Comparison of ENCODE assay signal across 33 mouse cellular contexts in the genomic region with DNA sequence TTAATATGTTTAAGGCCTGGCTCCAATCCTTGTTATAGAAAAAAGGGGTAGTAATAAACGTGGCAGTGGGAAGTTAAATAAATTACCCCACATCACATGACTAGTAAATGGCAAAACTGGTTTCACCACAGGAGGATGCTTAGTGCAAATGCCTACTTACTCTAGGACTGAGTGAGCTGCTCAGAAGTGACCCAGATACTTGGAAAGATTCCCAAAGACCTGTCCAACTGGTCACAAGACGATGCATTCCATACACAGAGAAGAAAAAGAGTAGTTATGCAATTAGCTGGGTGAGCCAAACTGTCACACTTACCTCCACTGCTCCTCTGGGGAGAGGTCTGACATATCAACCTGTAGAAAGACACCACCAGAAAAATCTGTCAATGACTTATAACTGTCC. TPM values are rescaled to one million over a fixed set of nuclear protein-coding genes. Genes with fewer than 3 reads are reported as not detected.
DNase-seq lines count a peak whose midpoint lies in the region; ATAC-seq and TF ChIP-seq lines count a peak whose summit lies in the region.
"Had no signal": no experiment of that assay in that cellular context is flagged by ENCODE, and none has a peak within 500 bp of the region (broad histone marks: within the 10 kb centered on the region; RNA-seq: fewer than 3 reads in every experiment).

No protein-coding gene starts in this region.

- no peak overlapping the region for H3K9ac ChIP-seq in kidney, embryonic 16.5 days (replicated peaks; ENCODE audit: low read length)
- H3K9ac ChIP-seq in midbrain, embryonic 14.5 days (replicated peaks; ENCODE audit: low read length) = no peak overlapping the region
- H3K9ac ChIP-seq: embryonic facial prominence, embryonic 15.5 days; hindbrain, embryonic 13.5 days; limb, embryonic 15.5 days; liver, embryonic 15.5 days; lung, embryonic 15.5 days had no signal

- peak; percentile 64 for DNase-seq in kidney, adult 9 months
- DNase-seq in lung, postnatal 25 days (ENCODE audit: low spot score) = peak; percentile 49
- DNase-seq in lung, adult 2 months = no peak
- no peak for DNase-seq in adrenal gland, adult 8-10 months
- DNase-seq in midbrain, embryonic 14.5 days = no peak
- DNase-seq: cerebellum, adult 8-10 months; cerebellum, postnatal 25 days; gastrocnemius, postnatal 14 days; heart, adult 18-20 months; heart, postnatal 36 days; right cerebral cortex, adult 18-20 months; spleen, adult 18-20 months; thymus, adult 18-20 months; thymus, postnatal 25 days had no signal

- no peak overlapping the region for H3K27ac ChIP-seq in kidney, embryonic 16.5 days (ENCODE audit: low read length)
- H3K27ac ChIP-seq in midbrain, embryonic 14.5 days (replicated peaks; ENCODE audit: low read depth, low read length) = no peak overlapping the region
- H3K27ac ChIP-seq: embryonic facial prominence, embryonic 10.5 days; embryonic facial prominence, embryonic 15.5 days; hindbrain, embryonic 13.5 days; limb, embryonic 10.5 days; limb, embryonic 15.5 days; liver, embryonic 15.5 days; lung, embryonic 15.5 days; midbrain, embryonic 10.5 days had no signal

- H3K4me1 ChIP-seq in kidney, embryonic 16.5 days (ENCODE audit: insufficient read depth, low read length) = no peaks in the 10 kb centered on the region
- H3K4me1 ChIP-seq in lung, adult 2 months (ENCODE audit: control insufficient read depth, insufficient read depth, low read length) = no peaks in the 10 kb centered on the region; the same call in 1 of the 2 replicates
- no peaks in the 10 kb centered on the region for H3K4me1 ChIP-seq in midbrain, embryonic 14.5 days (ENCODE audit: control insufficient read depth, insufficient read depth, low read length)
- H3K4me1 ChIP-seq: embryonic facial prominence, embryonic 10.5 days; embryonic facial prominence, embryonic 15.5 days; hindbrain, embryonic 13.5 days; limb, embryonic 15.5 days; liver, embryonic 15.5 days; lung, embryonic 15.5 days; midbrain, embryonic 10.5 days had no signal

- peaks cover 31% of the 10 kb centered on the region for H3K36me3 ChIP-seq in kidney, embryonic 16.5 days (ENCODE audit: insufficient read depth, low read length)
- H3K36me3 ChIP-seq in midbrain, embryonic 14.5 days (ENCODE audit: control insufficient read depth, insufficient read depth, low read length) = peaks cover 44% of the 10 kb centered on the region

- no peaks in the 10 kb centered on the region for H3K9me3 ChIP-seq in kidney, embryonic 16.5 days (ENCODE audit: low read length)
- no peaks in the 10 kb centered on the region for H3K9me3 ChIP-seq in midbrain, embryonic 14.5 days (ENCODE audit: control insufficient read depth, low read length)
- H3K9me3 ChIP-seq: embryonic facial prominence, embryonic 10.5 days; embryonic facial prominence, embryonic 15.5 days; hindbrain, embryonic 13.5 days; limb, embryonic 10.5 days; limb, embryonic 15.5 days; liver, embryonic 15.5 days; lung, embryonic 15.5 days; midbrain, embryonic 10.5 days had no signal

- no peak for TF ChIP-seq POLR2A in lung, adult 2 months (IDR thresholded peaks at IDR 0.05; ENCODE audit: borderline replicate concordance, extremely low read depth, low read depth, low read length)

- H3K4me3 ChIP-seq in kidney, embryonic 16.5 days (ENCODE audit: low read length) = no peak overlapping the region
- no peak overlapping the region for H3K4me3 ChIP-seq in lung, adult 2 months (replicated peaks; ENCODE audit: extremely low read depth, low read depth, low read length)
- H3K4me3 ChIP-seq in midbrain, embryonic 14.5 days (replicated peaks; ENCODE audit: low read depth, low read length) = no peak overlapping the region
- H3K4me3 ChIP-seq: embryonic facial prominence, embryonic 10.5 days; embryonic facial prominence, embryonic 15.5 days; hindbrain, embryonic 13.5 days; limb, embryonic 10.5 days; limb, embryonic 15.5 days; liver, embryonic 15.5 days; lung, embryonic 15.5 days; midbrain, embryonic 10.5 days had no signal

- no peak for ATAC-seq in kidney, embryonic 16.5 days (ENCODE audit: low FRiP score, low TSS enrichment)
- ATAC-seq in erythroblast, adult 5-6 weeks (replicated peaks; ENCODE audit: low FRiP score, poor library complexity, severe bottlenecking) = 0 out of 2 replicates have a peak, but pooled peaks have one; percentile 18
- no peak for ATAC-seq in midbrain, embryonic 14.5 days (ENCODE audit: low FRiP score, low TSS enrichment)
- ATAC-seq: CD4-positive, CD25-positive, alpha-beta regulatory T cell, adult 4 months; forebrain, embryonic 14.5 days; intestine, embryonic 16.5 days; midbrain, embryonic 16.5 days had no signal

- TF ChIP-seq CTCF in lung, adult 2 months (IDR thresholded peaks at IDR 0.05; ENCODE audit: insufficient read depth, low read length) = no peak

- no peaks in the 10 kb centered on the region for H3K27me3 ChIP-seq in kidney, embryonic 16.5 days (ENCODE audit: insufficient read depth, low read length)
- H3K27me3 ChIP-seq in midbrain, embryonic 14.5 days (ENCODE audit: control insufficient read depth, insufficient read depth, low read length) = no peaks in the 10 kb centered on the region
- H3K27me3 ChIP-seq: embryonic facial prominence, embryonic 15.5 days; hindbrain, embryonic 13.5 days; limb, embryonic 15.5 days; liver, embryonic 15.5 days; lung, embryonic 15.5 days had no signal

- WGBS in kidney, embryonic 16.5 days = 63% methylated on average over 2 of the region's 2 CpGs
- WGBS in lung, adult 2 months = 52% methylated on average over 2 of the region's 2 CpGs
- 93% methylated on average over 2 of the region's 2 CpGs for WGBS in midbrain, embryonic 14.5 days

- no peak overlapping the region for H3K4me2 ChIP-seq in kidney, embryonic 16.5 days (replicated peaks; ENCODE audit: low read depth, low read length)
- H3K4me2 ChIP-seq in midbrain, embryonic 14.5 days (ENCODE audit: low read length) = no peak overlapping the region
- H3K4me2 ChIP-seq: embryonic facial prominence, embryonic 15.5 days; heart, embryonic 11.5 days; hindbrain, embryonic 13.5 days; limb, embryonic 15.5 days; liver, embryonic 15.5 days; lung, embryonic 15.5 days had no signal

RNA-seq across cellular contexts. Expression of a gene that starts 23.0 kb away (rescaled TPM):
- 32.7 and 34.1 TPM in 2 replicates for polyA plus RNA-seq in kidney, embryonic 16.5 days (2015; fragmentation: Nextera tagmentation; extraction: Ambion mirVana)
- polyA plus RNA-seq in lung, adult 2 months (2012; rRNA removed) = 20.5 and 31.9 TPM in 2 replicates
- total RNA-seq in erythroblast, adult 5-6 weeks (2015; ENCODE audit: low replicate concordance) = 3.8 and 5.8 TPM in 2 replicates
- 2.8 and 6.6 TPM in 2 replicates for total RNA-seq in erythroblast, adult 5-6 weeks (2017; ENCODE audit: low replicate concordance)
- total RNA-seq in adrenal gland, adult 8-10 months (2022) = 10 to 100 TPM; 34.1 to 56.0 (median 38.4) TPM
- polyA plus RNA-seq in midbrain, embryonic 14.5 days (2014; fragmentation: Nextera tagmentation; extraction: Ambion mirVana) = 30.7 and 31.1 TPM in 2 replicates

RNA-seq across cellular contexts. Expression of a gene that starts 23.0 kb away (rescaled TPM):
- 34.4 and 37.5 TPM in 2 replicates for polyA plus RNA-seq in kidney, embryonic 16.5 days (2015; fragmentation: Nextera tagmentation; extraction: Ambion mirVana)
- polyA plus RNA-seq in lung, adult 2 months (2012; rRNA removed) = 14.8 and 18.9 TPM in 2 replicates
- 3.8 and 12.3 TPM in 2 replicates for total RNA-seq in erythroblast, adult 5-6 weeks (2015; ENCODE audit: low replicate concordance)
- 7.3 and 8.6 TPM in 2 replicates for total RNA-seq in erythroblast, adult 5-6 weeks (2017; ENCODE audit: low replicate concordance)
- total RNA-seq in adrenal gland, adult 8-10 months (2022) = 10 to 100 TPM; 12.4 to 23.7 (median 18.7) TPM
- polyA plus RNA-seq in midbrain, embryonic 14.5 days (2014; fragmentation: Nextera tagmentation; extraction: Ambion mirVana) = 21.0 and 24.3 TPM in 2 replicates

RNA-seq across cellular contexts. Expression of a gene that starts 23.2 kb away (rescaled TPM):
- 0.99 and 1.4 TPM in 2 replicates for polyA plus RNA-seq in kidney, embryonic 16.5 days (2015; fragmentation: Nextera tagmentation; extraction: Ambion mirVana)
- 3.0 and 3.5 TPM in 2 replicates for polyA plus RNA-seq in lung, adult 2 months (2012; rRNA removed)
- total RNA-seq in erythroblast, adult 5-6 weeks (2015; ENCODE audit: low replicate concordance) = 1.3 TPM in 1 of 2 replicates, not detected in the other
- total RNA-seq in erythroblast, adult 5-6 weeks (2017; ENCODE audit: low replicate concordance) = 0.70 and 1.1 TPM in 2 replicates
- 1 to 10 TPM; 1.1 to 3.5 (median 1.5) TPM for total RNA-seq in adrenal gland, adult 8-10 months (2022)
- 1.3 and 1.5 TPM in 2 replicates for polyA plus RNA-seq in midbrain, embryonic 14.5 days (2014; fragmentation: Nextera tagmentation; extraction: Ambion mirVana)

RNA-seq across cellular contexts. Expression of a gene that starts 23.8 kb away (rescaled TPM):
- polyA plus RNA-seq in kidney, embryonic 16.5 days (2015; fragmentation: Nextera tagmentation; extraction: Ambion mirVana) = 3.0 and 3.3 TPM in 2 replicates
- 11.4 and 12.0 TPM in 2 replicates for polyA plus RNA-seq in lung, adult 2 months (2012; rRNA removed)
- 7.7 TPM in 1 of 2 replicates, not detected in the other for total RNA-seq in erythroblast, adult 5-6 weeks (2015; ENCODE audit: low replicate concordance)
- 5.4 and 9.0 TPM in 2 replicates for total RNA-seq in erythroblast, adult 5-6 weeks (2017; ENCODE audit: low replicate concordance)
- total RNA-seq in adrenal gland, adult 8-10 months (2022) = 10 to 100 TPM in 2 of 4 experiments, 1 to 10 TPM in 2; 8.1 to 12.5 (median 10.1) TPM
- 4.0 and 6.0 TPM in 2 replicates for polyA plus RNA-seq in midbrain, embryonic 14.5 days (2014; fragmentation: Nextera tagmentation; extraction: Ambion mirVana)

RNA-seq across cellular contexts. Expression of a gene that starts 40.6 kb away (rescaled TPM):
- 0.09 TPM in 1 of 2 replicates, not detected in the other for polyA plus RNA-seq in kidney, embryonic 16.5 days (2015; fragmentation: Nextera tagmentation; extraction: Ambion mirVana)
- polyA plus RNA-seq in lung, adult 2 months (2012; rRNA removed) = not detected in 2 replicates
- 0.63 TPM in 1 of 2 replicates, not detected in the other for total RNA-seq in erythroblast, adult 5-6 weeks (2015; ENCODE audit: low replicate concordance)
- 0.28 TPM in 1 of 2 replicates, not detected in the other for total RNA-seq in erythroblast, adult 5-6 weeks (2017; ENCODE audit: low replicate concordance)
- under 1 TPM in 1 of 4 experiments, not detected in 3; 0.22 TPM for total RNA-seq in adrenal gland, adult 8-10 months (2022)
- 0.16 TPM in 1 of 2 replicates, not detected in the other for polyA plus RNA-seq in midbrain, embryonic 14.5 days (2014; fragmentation: Nextera tagmentation; extraction: Ambion mirVana)
- total RNA-seq: adrenal gland, adult 18-20 months; megakaryocyte progenitor cell, adult 5-6 weeks had no signal
- polyA plus RNA-seq: CD4-positive, CD25-positive, alpha-beta regulatory T cell, adult 4 months; forebrain, embryonic 14.5 days; heart, embryonic 11.5 days; intestine, embryonic 16.5 days; limb, embryonic 10.5 days; limb, embryonic 15.5 days; liver, embryonic 15.5 days; lung, embryonic 15.5 days; midbrain, embryonic 10.5 days; midbrain, embryonic 16.5 days; neural tube, embryonic 11.5 days; stomach, embryonic 16.5 days had no signal

Comparison
In these comparisons a context has a peak if more than half of its experiments do, and no peak if none do; other contexts are left out.
1. DNase-seq: peak in kidney, adult 9 months (single experiment) and lung, postnatal 25 days (single experiment); none in lung, adult 2 months (single experiment), adrenal gland, adult 8-10 months (single experiment) and midbrain, embryonic 14.5 days (single experiment).